9 mouse cellular contexts compared by ENCODE assay signal in genomic region chr6:114737931-114738759, GRCm38 (mm10).
DNase-seq lines count a peak whose midpoint lies in the region; ATAC-seq and TF ChIP-seq lines count a peak whose summit lies in the region.
"Had no signal": no experiment of that assay in that cellular context is flagged by ENCODE, and none has a peak within 500 bp of the region (broad histone marks: within the 10 kb centered on the region; RNA-seq: fewer than 3 reads in every experiment).

No protein-coding gene starts in this region.

- no peak for TF ChIP-seq CTCF in heart, postnatal 0 days (IDR thresholded peaks at IDR 0.05; ENCODE audit: low read depth)

- peaks cover 3% of the 10 kb centered on the region; the same call in 1 of the 2 replicates for H3K4me1 ChIP-seq in lung, embryonic 16.5 days (replicated peaks; ENCODE audit: control insufficient read depth, insufficient read depth, low read length)
- 0 out of 2 replicates have a peak, but pooled peaks cover 3% of the 10 kb centered on the region for H3K4me1 ChIP-seq in heart, postnatal 0 days (ENCODE audit: control insufficient read depth, insufficient read depth)
- peaks cover 14% of the 10 kb centered on the region for H3K4me1 ChIP-seq in midbrain, embryonic 12.5 days

- DNase-seq in lung, postnatal 14 days = no peak
- peak; percentile 60 for DNase-seq in embryo, embryonic 10 days (ENCODE audit: low spot score)
- DNase-seq in heart, postnatal 0 days (ENCODE audit: low spot score) = no peak
- no peak for DNase-seq in thymus, postnatal 0 days (ENCODE audit: low spot score)
- DNase-seq in spleen, adult 18-20 months = no peak
- no peak for DNase-seq in layer of hippocampus, adult 18-20 months (ENCODE audit: low spot score in 2 of 2)

- ATAC-seq in lung, embryonic 16.5 days (ENCODE audit: low read depth) = peak; percentile 46; the same call in 1 of the 2 replicates
- ATAC-seq in heart, postnatal 0 days (ENCODE audit: insufficient read depth, low read depth) = no peak
- peak; percentile 60; the same call in 1 of the 2 replicates for ATAC-seq in midbrain, embryonic 12.5 days (ENCODE audit: low FRiP score, low read depth)

- 13% methylated on average over 44 of the region's 46 CpGs for WGBS in lung, embryonic 16.5 days
- 13% methylated on average over 42 of the region's 46 CpGs for WGBS in heart, postnatal 0 days
- WGBS in midbrain, embryonic 12.5 days = 12% methylated on average over 37 of the region's 46 CpGs

- H3K9ac ChIP-seq in lung, embryonic 16.5 days (ENCODE audit: low read length) = peak overlapping the region; percentile 62
- peak overlapping the region; percentile 12 for H3K9ac ChIP-seq in heart, postnatal 0 days (replicated peaks; ENCODE audit: low read depth, low read length)
- H3K9ac ChIP-seq in midbrain, embryonic 12.5 days (replicated peaks) = peak overlapping the region; percentile 73

- no peaks in the 10 kb centered on the region for H3K27me3 ChIP-seq in lung, embryonic 16.5 days (ENCODE audit: control insufficient read depth, insufficient read depth, low read depth, low read length)
- H3K27me3 ChIP-seq in heart, postnatal 0 days (ENCODE audit: control insufficient read depth, insufficient read depth, low read length) = no peaks in the 10 kb centered on the region
- H3K27me3 ChIP-seq in midbrain, embryonic 12.5 days = peaks cover 9% of the 10 kb centered on the region
- H3K27me3 ChIP-seq: megakaryocyte, embryonic 14.5 days had no signal

- H3K4me2 ChIP-seq in lung, embryonic 16.5 days (ENCODE audit: low read depth, low read length) = peak overlapping the region; percentile 78
- H3K4me2 ChIP-seq in heart, postnatal 0 days (ENCODE audit: low read depth, low read length) = peak overlapping the region; percentile 65
- peak overlapping the region; percentile 61 for H3K4me2 ChIP-seq in midbrain, embryonic 12.5 days (replicated peaks)

- no peak overlapping the region for H3K27ac ChIP-seq in lung, embryonic 16.5 days (ENCODE audit: low read length)
- no peak overlapping the region for H3K27ac ChIP-seq in heart, postnatal 0 days (ENCODE audit: low read depth)
- peak overlapping the region; percentile 36; the same call in 1 of the 2 replicates for H3K27ac ChIP-seq in midbrain, embryonic 12.5 days (replicated peaks)

- no peaks in the 10 kb centered on the region for H3K36me3 ChIP-seq in lung, embryonic 16.5 days (ENCODE audit: control insufficient read depth, insufficient read depth, low read length)
- peaks cover 4% of the 10 kb centered on the region; the same call in 1 of the 2 replicates for H3K36me3 ChIP-seq in heart, postnatal 0 days (replicated peaks; ENCODE audit: control insufficient read depth, insufficient read depth, low read length)
- peaks cover 4% of the 10 kb centered on the region; the same call in 1 of the 2 replicates for H3K36me3 ChIP-seq in midbrain, embryonic 12.5 days

- H3K9me3 ChIP-seq in lung, embryonic 16.5 days (ENCODE audit: control insufficient read depth, low read length) = no peaks in the 10 kb centered on the region
- no peaks in the 10 kb centered on the region for H3K9me3 ChIP-seq in heart, postnatal 0 days (replicated peaks; ENCODE audit: control insufficient read depth, low read length)
- 0 out of 2 replicates have a peak, but pooled peaks cover 3% of the 10 kb centered on the region for H3K9me3 ChIP-seq in midbrain, embryonic 12.5 days
- H3K9me3 ChIP-seq: megakaryocyte, embryonic 14.5 days had no signal

- no peak for TF ChIP-seq EP300 in heart, postnatal 0 days (IDR thresholded peaks at IDR 0.05; ENCODE audit: low read depth)

- peak overlapping the region; percentile 39 for H3K4me3 ChIP-seq in lung, embryonic 16.5 days (ENCODE audit: low read length)
- H3K4me3 ChIP-seq in heart, postnatal 0 days (ENCODE audit: low read depth, low read length) = peak overlapping the region; percentile 35
- H3K4me3 ChIP-seq in midbrain, embryonic 12.5 days = peak overlapping the region; percentile 39
- H3K4me3 ChIP-seq: megakaryocyte, embryonic 14.5 days had no signal

Comparison
In these comparisons a context has a peak if more than half of its experiments do, and no peak if none do; other contexts are left out.
1. H3K9ac ChIP-seq: peak in every context shown above with its lines; median percentile 73 in midbrain, embryonic 12.5 days; 62 in lung, embryonic 16.5 days; 12 in heart, postnatal 0 days.